Mouse (Mus musculus) heart, postnatal 0 days (tissue): ENCODE measurements at regions not wholly inside any gene's neighbourhood (a gene's known extent, or its start where the extent isn't known, plus 50 kb on each side); places are given as distances from the start of the nearest gene placed in this dataset.

ENCODE experiments used
- CTCF ChIP-seq: IDR thresholded peaks from 2 replicates; pipeline ENCODE4 v1.5.1; 2016; ENCODE audit warnings: antibody characterized with exemption, control low read depth, low read depth
- EP300 ChIP-seq: IDR thresholded peaks from 2 replicates; pipeline ENCODE4 v1.6.1; 2016; ENCODE audit warnings: antibody characterized with exemption, low read depth

- TF ChIP-seq CTCF (no peak), EP300 (no peak)
These were observed 470.2 kb downstream of the Tcerg1l start for GRCm38 (mm10) chr7:137927371-137927770.
